Mouse (Mus musculus) lung, adult 2 months (tissue): ENCODE measurements around the gene Ttbk1.

Source experiments
- CTCF ChIP-seq: fragments of 200-500 bp; IDR thresholded peaks from 2 replicates; pipeline ENCODE4 v1.5.1; 2011; ENCODE audit warnings: mild to moderate bottlenecking, low read length, control low read depth; ENCODE audit not compliant: insufficient read depth
- POLR2A ChIP-seq: fragments of 200-500 bp; IDR thresholded peaks from 2 replicates; pipeline ENCODE4 v1.6.1; 2011; ENCODE audit warnings: low read depth, mild to moderate bottlenecking, control low read depth, low read length, borderline replicate concordance; ENCODE audit errors: extremely low read depth

GRCm38 (mm10) chr17:46467830-46468229 lies 19.6 kb downstream of the Ttbk1 start:
- TF ChIP-seq CTCF (no peak), POLR2A (no peak)
